Mouse (Mus musculus) WW6 (cell line): ENCODE measurements at regions not wholly inside any gene's neighbourhood (a gene's known extent, or its start where the extent isn't known, plus 50 kb on each side); places are given as distances from the start of the nearest gene placed in this dataset.

Source experiments
- DNase-seq: peaks from one replicate; pipeline ENCODE4 v3.0.0-alpha.2; 2013; ENCODE audit warnings: low read depth, low spot score

DNA sequence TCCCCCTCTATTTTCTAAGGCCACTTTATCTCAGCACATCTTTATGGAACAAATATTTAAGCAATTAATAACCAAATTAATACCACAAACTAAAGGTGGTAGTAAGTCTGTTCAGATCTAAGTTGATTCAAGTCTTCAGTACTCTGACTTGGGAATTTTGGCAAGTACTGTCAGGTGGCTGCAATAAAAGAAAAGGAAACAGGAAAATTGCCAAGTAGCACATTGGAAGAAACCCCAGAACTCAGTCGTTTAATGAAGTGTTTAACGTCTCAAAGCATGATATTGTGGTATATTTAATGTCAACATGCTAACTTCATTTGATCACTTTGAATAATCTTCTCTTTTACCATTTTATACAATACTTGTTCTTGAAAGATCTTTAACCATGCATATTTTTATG lies 142.2 kb downstream of the Gm11146 start:
- DNase-seq, result no peak

- no peak for DNase-seq
Observed at GRCm38 (mm10) chr16:77444647-77445046, 157.2 kb downstream of the Gm11146 start.

DNA sequence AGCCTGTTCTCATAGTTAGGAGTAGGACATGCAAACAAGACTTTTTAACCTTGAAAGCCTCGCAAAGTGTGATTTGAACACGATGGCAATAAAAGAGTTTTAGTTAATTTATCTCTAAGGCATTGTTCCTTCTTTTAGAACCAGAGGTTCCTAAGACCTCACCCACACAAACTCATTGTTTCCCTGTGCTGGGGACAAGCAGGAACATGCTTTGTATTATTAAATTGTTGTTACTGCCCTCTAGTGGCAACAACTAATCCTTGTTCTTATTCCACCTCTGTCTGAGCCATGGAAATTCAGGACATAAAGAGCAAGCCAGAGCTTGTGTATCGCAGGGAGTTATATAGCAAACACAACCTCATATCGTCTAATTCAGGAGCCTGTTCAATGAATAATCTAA lies 157.9 kb downstream of the Gm11146 start:
- DNase-seq, result peak; percentile 1

DNA sequence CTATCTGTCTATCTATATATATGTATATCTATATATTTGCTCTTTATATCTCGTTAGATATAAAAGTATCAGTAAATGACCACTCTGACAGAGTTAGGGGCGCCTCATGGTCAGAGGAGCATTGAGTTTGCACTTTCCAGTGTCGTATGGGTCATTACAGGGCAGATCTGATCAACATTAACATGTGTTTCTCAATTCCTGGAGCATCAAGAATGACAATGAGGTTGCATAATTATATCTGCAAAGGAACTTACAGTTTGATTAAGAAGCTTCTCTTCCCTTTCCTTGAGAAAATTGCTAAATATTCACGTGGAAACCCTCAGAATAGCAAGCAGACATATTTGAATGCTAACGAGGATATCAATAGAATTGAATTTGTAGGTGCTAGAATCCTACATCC lies 158.6 kb downstream of the Gm11146 start:
- no peak for DNase-seq

DNA sequence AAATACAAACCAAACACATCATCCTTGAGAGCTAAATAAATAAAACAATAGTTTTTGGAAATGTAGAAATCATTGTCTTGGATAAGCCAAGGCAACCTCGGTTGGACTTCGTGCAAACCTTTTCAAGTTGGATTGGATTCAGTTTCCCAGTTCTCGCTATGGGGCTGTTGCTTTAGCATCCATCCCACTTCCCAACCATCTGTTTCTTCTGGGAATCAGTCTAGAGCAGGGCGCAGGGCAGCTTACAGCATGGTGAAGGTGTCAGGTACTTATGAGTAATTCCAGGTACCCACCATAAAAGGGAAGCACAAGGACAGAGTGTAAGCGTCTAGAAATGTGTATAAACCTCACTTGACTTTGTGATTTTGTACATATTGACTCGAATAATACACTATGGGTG lies 159.0 kb downstream of the Gm11146 start:
- no peak for DNase-seq

- DNase-seq, result no peak
Observed at GRCm38 (mm10) chr16:77431345-77431744, 170.5 kb downstream of the Gm11146 start.

DNA sequence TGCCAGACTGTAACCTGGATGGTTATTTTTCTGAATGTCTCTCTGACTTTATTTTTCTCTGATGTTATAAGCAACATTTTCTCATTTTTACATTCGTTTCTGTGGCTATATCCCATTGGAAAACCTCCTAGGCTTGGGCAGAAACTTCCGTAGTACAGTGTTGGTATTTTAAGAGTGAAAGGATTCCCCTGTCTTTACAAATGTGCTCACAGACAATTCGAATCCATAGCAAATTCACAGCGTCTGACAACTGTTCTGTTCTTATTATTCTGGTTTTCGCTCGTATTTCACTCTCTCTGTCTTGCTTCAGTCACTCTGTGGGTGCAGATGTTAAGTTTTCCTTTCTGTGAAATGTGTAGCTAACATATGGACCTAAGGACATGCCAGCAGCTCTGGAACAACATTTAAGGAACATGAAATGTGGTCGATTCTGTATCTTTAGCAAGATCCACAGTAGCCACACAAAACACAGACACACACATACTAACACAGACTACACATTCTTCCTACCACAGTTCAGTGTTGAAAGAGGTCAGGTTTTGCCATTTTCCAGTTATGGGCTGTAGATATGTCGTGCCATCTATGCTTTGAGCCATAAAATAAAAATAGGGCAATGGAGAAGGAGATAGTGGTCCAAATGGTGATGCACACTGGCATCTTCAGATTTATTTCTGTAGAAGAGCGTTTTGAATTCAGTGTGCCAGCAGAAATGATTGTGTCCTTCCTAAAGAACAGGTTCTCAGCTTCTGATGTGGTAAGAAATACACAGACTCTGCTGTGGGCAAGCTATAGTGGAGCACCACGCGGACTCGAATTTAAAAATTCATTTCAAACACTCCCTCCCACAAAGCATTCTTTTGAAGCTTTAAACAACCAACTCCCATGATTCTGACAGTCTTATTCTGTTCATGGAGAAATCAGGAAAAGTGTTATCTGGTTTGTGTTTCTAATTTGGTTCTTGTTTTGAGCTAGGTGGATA lies 179.2 kb downstream of the Gm11146 start:
- no peak for DNase-seq

DNA sequence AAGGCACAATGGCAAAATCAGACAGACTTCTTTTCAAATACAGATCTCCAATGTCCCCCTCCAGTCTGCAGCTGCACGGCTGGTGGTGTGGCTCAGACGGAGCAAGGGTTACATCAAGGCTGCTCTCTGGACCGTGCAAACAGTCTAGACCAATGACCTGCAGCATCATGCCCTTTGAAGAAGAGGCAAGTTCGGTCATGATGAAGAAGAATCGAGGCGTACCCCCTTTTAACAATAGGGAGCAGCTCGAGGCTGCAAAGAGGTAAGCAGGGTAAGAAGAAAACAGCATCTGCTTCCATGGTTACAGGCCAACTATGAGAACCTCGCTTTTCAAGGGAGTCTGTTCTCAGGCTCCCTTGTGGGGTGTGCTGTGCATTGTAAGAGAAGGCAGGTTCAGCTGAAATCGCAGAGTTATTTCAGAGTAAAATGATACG lies 180.3 kb downstream of the Gm11146 start:
- DNase-seq, result no peak

- DNase-seq, result no peak
Observed at GRCm38 (mm10) chr16:77421001-77421400, 180.9 kb downstream of the Gm11146 start.

DNA sequence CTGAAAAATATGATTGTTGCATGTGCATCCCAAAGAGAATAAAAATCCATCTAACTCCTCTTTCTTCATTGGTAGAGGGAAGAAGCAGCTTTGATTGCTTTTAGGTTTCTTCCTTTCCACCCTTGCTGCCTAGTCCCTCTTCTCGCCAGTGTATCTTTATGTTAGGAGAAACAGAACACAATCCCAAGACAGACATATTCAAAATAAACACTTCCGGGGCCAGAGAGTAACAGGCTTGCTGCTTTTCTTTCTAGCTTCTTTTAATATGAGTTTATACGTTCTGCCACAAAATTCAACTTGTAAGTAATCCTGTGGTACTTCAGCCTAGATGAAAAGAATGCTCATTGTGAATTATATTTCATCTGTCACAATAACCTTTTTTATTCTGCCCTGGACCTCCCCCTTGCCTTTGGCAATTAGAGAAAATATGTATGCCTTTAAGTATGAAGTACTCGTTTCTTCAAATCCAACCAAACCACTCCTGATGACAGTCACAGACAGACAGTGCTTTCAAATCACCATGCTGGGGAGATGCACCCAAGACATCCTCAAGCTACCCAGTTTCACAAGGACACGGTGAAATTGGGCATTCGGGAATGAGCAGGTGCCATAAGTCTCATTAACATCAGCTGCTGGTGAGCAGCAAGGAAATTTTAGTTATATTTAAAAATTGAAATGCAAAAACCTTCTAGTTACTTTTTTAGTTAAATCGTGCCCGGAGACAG lies 181.6 kb downstream of the Gm11146 start:
- DNase-seq, result no peak

DNA sequence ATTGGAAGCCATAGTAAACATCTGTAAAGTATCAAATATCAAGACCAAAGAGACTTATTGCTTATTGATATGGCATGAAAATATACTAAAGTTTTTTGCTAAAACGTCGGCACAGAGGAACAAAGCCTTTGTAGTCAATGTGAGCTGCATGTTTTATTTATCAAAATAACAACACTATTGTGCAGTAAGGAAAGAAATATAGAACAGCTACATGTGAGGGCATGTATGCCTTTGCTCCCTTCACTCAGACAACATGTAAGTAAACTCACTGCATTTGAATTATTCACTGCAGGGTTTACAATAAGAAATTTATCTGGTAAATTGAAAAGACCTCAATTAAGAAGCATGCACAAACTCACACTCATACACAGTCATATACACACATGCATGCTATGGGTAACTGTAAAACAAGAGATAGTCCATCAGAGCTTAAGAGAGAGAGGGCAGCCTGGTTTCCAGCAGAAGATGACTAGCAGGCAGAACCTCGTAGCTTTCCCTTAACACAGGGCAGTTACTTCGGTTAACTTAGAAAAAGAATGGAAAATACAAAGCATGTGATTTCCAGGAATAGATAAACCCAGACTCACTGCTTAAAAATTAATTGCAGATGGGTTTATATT lies 182.7 kb downstream of the Gm11146 start:
- no peak for DNase-seq

DNA sequence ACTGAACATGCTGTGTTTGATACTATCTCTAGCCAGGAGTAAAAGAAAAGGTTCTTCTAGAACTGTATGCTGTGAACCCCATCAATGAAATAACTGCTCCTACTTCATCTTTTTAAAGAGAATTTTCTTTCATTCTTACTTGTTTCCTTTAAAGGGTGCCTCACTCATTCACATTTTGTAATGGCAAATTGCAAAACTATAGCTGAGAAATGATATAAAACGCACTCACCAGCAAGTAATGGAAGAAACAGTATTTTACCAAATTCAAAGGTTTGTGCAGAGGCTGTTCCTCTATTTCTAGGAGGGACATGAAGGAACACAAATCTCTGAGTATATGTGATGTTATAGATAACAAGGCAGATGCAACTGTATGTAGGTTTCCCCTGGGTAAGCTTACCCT lies 183.4 kb downstream of the Gm11146 start:
- no peak for DNase-seq

DNA sequence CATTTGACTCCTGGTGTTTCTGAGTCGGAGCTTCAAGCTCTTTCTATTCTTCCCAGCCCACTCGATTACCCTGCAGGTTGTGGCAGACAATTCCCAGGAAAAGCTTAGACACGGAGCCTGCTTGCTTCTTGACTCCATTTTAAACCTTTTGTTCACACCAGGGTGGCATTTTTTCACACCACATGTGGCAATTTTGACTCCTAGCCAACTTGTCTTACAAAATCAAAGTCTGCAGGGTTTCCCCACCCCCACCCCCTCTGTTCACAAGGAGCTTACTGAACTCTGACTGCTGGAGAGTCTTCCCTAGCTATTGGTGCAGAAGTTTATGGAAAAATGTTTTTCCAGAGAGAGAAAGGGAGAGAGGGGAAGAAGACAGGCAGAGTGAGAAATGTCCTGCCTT lies 184.1 kb downstream of the Gm11146 start:
- no peak for DNase-seq

- DNase-seq, result no peak
Observed at GRCm38 (mm10) chr16:77414562-77414961, 187.3 kb downstream of the Gm11146 start.

DNA sequence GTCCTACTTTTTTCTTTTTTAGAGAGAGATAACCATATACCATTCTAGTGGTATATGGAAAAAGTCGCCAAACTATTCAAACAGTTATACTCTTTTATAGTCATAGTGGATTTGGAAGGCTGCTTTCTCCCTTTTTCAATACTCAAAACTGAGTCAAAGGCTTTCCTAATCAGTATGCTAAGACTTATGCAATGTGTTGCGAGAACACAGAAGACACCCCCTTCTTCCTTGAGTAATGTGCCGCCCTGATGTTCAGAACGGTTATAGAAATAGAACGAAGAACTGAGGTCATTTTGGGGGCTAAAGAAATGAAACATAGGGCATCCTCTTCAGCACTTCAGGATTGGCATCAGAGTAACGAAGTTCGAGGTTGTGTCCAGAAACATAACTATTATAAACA lies 192.7 kb downstream of the Gm11146 start:
- no peak for DNase-seq

GRCm38 (mm10) chr16:77406999-77407398 lies 194.9 kb downstream of the Gm11146 start:
- DNase-seq, result no peak

- DNase-seq, result no peak
Observed at GRCm38 (mm10) chr16:77405859-77406258, 196.0 kb downstream of the Gm11146 start.

DNA sequence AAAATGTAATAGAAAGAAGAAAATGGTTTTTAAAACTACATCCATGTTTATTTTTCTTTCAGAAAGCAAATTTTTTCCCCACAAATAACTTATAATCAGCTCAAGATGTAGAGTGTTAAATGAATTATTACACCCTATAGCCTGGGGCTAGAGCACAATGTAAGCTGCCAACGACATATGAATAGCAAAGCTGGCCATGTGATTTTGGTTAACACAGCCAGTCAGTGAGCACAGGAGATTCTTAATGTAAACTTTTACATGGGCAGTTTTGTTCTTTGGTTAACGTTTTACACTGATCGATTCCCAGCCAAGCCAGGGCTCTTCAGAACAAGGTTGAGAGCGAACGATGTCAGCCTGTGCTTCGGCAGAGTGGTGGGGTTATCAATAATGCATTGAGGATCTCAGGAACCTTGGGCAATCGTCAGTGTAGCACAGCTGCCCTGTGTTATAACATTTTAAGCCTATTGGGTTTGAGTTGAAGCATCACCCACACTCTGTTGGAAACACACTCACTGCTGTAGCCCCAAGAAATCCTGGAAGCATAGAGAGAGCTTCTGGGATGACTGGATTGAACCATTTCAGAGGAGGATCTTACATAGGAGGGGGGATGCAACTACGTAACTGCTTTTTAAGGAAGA lies 196.6 kb downstream of the Gm11146 start:
- DNase-seq, result no peak

DNA sequence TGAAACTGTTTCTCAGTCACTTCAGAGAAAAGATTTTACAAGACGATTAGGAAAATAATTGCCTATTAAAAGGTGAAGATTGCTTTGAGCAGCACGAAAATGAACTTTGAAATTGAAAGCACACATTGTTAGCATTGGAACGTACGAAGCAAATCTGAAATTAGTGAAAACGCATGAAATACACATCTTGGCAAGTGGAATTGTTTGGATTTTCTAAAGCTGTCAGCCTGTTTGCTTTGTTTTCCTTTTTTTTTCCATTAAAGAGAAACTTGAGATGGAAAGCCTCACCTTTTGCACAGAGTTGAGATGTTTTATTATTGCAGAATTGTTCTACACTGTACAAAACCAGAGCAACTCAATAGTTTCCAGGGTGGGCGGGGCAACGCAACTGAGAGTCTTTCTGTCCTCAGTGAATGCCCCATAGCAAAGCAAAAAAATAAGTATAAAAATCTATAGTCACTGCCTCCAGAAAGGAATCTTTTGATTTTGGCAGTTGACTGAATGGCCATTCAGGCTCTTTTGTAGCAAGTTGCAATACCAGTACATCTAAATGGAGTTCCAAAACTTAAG lies 199.1 kb downstream of the Gm11146 start:
- DNase-seq, result no peak

DNA sequence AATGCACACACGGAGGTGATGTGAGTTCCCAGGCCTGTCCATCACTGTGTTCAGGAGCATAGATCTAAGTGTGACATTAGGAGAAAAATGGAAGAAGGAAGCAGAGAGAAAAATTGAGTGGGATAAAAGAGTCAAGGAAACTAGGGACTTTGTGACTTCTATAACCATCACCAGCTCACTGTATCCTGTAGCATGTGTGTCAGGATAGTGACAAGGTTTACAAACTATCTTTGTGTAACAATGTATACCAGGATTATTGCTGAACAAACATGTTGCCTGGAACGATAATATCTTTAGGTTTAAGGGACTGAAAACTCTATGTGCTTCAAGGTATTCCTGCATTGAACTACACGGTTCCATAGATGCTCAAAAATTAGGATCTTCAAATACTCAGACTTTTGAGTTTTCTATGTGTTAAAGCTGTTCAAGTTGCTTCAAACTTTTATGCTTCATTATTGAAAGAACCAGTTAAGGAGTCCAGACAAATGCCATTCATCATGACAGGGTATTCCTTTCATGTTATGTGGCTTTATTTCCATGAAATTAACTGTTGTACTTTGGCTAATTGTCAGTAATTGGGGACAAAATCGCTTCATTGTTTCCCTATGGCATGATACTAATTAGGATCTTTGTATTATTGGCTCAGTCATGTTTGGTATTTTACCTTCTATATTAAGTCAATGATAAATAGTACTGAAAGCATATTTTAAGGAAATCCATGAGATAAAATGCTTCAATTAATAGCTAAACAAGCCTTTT lies 200.5 kb downstream of the Gm11146 start:
- no peak for DNase-seq
